Mouse (Mus musculus) neural tube, embryonic 14.5 days (tissue): ENCODE results near the gene Bmp2k. TPM values are rescaled to one million over a fixed set of nuclear protein-coding genes. Genes with fewer than 3 reads are reported as not detected.

Experiments used
- ATAC-seq: fragments of 200-750 bp; cut with Nextera tagmentation; 2 replicates; pipeline ENCODE4 v1.8.0; 2017; ENCODE audit warnings: low read depth, mild to moderate bottlenecking, moderate TSS enrichment, moderate library complexity
- H3K27ac ChIP-seq: fragments of 300-500 bp; sonication (generic); 2 replicates; pipeline ENCODE4 v1.5.1; 2014; ENCODE audit warnings: low read depth, mild to moderate bottlenecking, control low read depth, low read length, moderate library complexity, mixed read lengths
- H3K27me3 ChIP-seq: fragments of 300-500 bp; sonication (generic); 2 replicates; pipeline ENCODE4 v1.6.1; 2014; ENCODE audit warnings: low read length; ENCODE audit not compliant: control insufficient read depth, insufficient read depth
- H3K36me3 ChIP-seq: fragments of 300-500 bp; sonication (generic); 2 replicates; pipeline ENCODE4 v1.6.1; 2014; ENCODE audit warnings: low read length, mixed read lengths; ENCODE audit not compliant: control insufficient read depth, insufficient read depth
- H3K4me1 ChIP-seq: fragments of 300-500 bp; sonication (generic); 2 replicates; pipeline ENCODE4 v1.6.1; 2014; ENCODE audit warnings: low read length; ENCODE audit not compliant: control insufficient read depth, insufficient read depth
- H3K4me2 ChIP-seq: fragments of 300-500 bp; sonication (generic); 2 replicates; pipeline ENCODE4 v1.6.1; 2014; ENCODE audit warnings: mild to moderate bottlenecking, low read depth, low read length, control low read depth
- H3K4me3 ChIP-seq: fragments of 300-500 bp; sonication (generic); 2 replicates; pipeline ENCODE4 v1.5.1; 2014; ENCODE audit warnings: low read depth, low read length, control low read depth, mixed read lengths
- H3K9ac ChIP-seq: fragments of 300-500 bp; sonication (generic); replicated peaks from 2 replicates; pipeline ENCODE4 v1.6.1; 2014; ENCODE audit warnings: low read depth, mild to moderate bottlenecking, control low read depth, low read length, mixed read lengths
- H3K9me3 ChIP-seq: fragments of 300-500 bp; sonication (generic); 2 replicates; pipeline ENCODE4 v1.6.1; 2016; ENCODE audit warnings: low read length; ENCODE audit not compliant: control insufficient read depth
- WGBS: fragments of 180-500 bp; shearing (Covaris S2); extraction: QIAGEN DNeasy Blood & Tissue Kit; methylation state at CpG from one replicate; pipeline ENCODE4 v1.1.7; 2014; 5-methylcytosine and 5-hydroxymethylcytosine counted together
- polyA plus RNA-seq: library from polyadenylated mRNA; unstranded; fragments of >200 nt; fragmentation: Nextera tagmentation; extraction: Ambion mirVana; gene quantifications from 2 replicates; pipeline ENCODE4 v1.2.1, GENCODE M21; 2014

Gene Bmp2k
- polyA plus RNA-seq, 1 experiment from 2014 or later, result 8.4 TPM

GRCm38 (mm10) chr5:97135331-97135730 lies 137.8 kb downstream of the Bmp2k start:
- H3K4me2 ChIP-seq, result no peak overlapping the region
- H3K4me1 ChIP-seq, result no peaks in the 10 kb centered on the region
- WGBS, result 81% methylated on average over 2 of the region's 2 CpGs
- no peak overlapping the region for H3K9ac ChIP-seq
- H3K27ac ChIP-seq, result no peak overlapping the region
- no peaks in the 10 kb centered on the region for H3K36me3 ChIP-seq
- no peak overlapping the region for H3K4me3 ChIP-seq
- no peak for ATAC-seq
- no peaks in the 10 kb centered on the region for H3K9me3 ChIP-seq
- no peaks in the 10 kb centered on the region for H3K27me3 ChIP-seq

Other genes with a start within 250 kb of the Bmp2k start
- 14.6 and 25.5 TPM in 2 replicates for gene Anxa3, start 204.3 kb upstream of the Bmp2k start, polyA plus RNA-seq
- gene Paqr3, start 113.9 kb downstream of the Bmp2k start, polyA plus RNA-seq, result 22.3 and 25.3 TPM in 2 replicates